ENCODE assay signal across 8 mouse cellular contexts in genomic region chr11:6066176-6066575, GRCm38 (mm10). TPM values are rescaled to one million over a fixed set of nuclear protein-coding genes. Genes with fewer than 3 reads are reported as not detected.
DNase-seq lines count a peak whose midpoint lies in the region; ATAC-seq and TF ChIP-seq lines count a peak whose summit lies in the region.

Gene Camk2b, minus strand, starts transcription at chr11:6066362.

- H3K4me1 ChIP-seq in kidney, embryonic 15.5 days, result peaks cover 25% of the 10 kb centered on the region
- peaks cover 5% of the 10 kb centered on the region; the same call in 1 of the 2 replicates for H3K4me1 ChIP-seq in limb, embryonic 14.5 days (ENCODE audit: control insufficient read depth, insufficient read depth, low read length)

- H3K36me3 ChIP-seq in kidney, embryonic 15.5 days, result no peaks in the 10 kb centered on the region
- H3K36me3 ChIP-seq in limb, embryonic 14.5 days (ENCODE audit: control insufficient read depth, insufficient read depth, low read length), result no peaks in the 10 kb centered on the region

- H3K4me2 ChIP-seq in kidney, embryonic 15.5 days, result peak within 1 kb of the TSS; percentile 99
- H3K4me2 ChIP-seq in limb, embryonic 14.5 days (replicated peaks; ENCODE audit: low read depth, low read length, severe bottlenecking), result peak within 1 kb of the TSS; percentile 94

- TF ChIP-seq POLR2A in limb, embryonic 14.5 days (IDR thresholded peaks at IDR 0.05; ENCODE audit: borderline replicate concordance, extremely low read depth, insufficient read depth, insufficient read length), result no peak

- H3K9me3 ChIP-seq in kidney, embryonic 15.5 days (replicated peaks), result no peaks in the 10 kb centered on the region
- no peaks in the 10 kb centered on the region for H3K9me3 ChIP-seq in limb, embryonic 14.5 days (ENCODE audit: control insufficient read depth, low read length)

- H3K4me3 ChIP-seq in kidney, embryonic 15.5 days (replicated peaks), result peak within 1 kb of the TSS; percentile 61
- peak within 1 kb of the TSS; percentile 55 for H3K4me3 ChIP-seq in limb, embryonic 14.5 days (replicated peaks; ENCODE audit: low read length)

- ATAC-seq in kidney, embryonic 15.5 days (replicated peaks; ENCODE audit: low FRiP score), result no peak
- no peak for ATAC-seq in limb, embryonic 14.5 days (ENCODE audit: low FRiP score, low read depth)

- DNase-seq in kidney, adult 9 months, result no peak
- DNase-seq in brain, adult 2 months (ENCODE audit: low read depth, low spot score), result peak; percentile 67
- no peak for DNase-seq in gastrocnemius, postnatal 4 days (ENCODE audit: low spot score in 2 of 2)
- DNase-seq in limb, embryonic 14.5 days (ENCODE audit: low spot score), result no peak
- no peak for DNase-seq in embryo, embryonic 11 days
- no peak for DNase-seq in frontal cortex, postnatal 36 days (ENCODE audit: low spot score in 2 of 2)
- no peak for DNase-seq in cerebellum, adult 11-12 months

- H3K27me3 ChIP-seq in kidney, embryonic 15.5 days, result peaks cover 88% of the 10 kb centered on the region
- H3K27me3 ChIP-seq in limb, embryonic 14.5 days (ENCODE audit: control insufficient read depth, insufficient read depth, low read length), result peaks cover 78% of the 10 kb centered on the region

- 7% methylated on average over 6 of the region's 6 CpGs for WGBS in kidney, embryonic 15.5 days
- WGBS in limb, embryonic 14.5 days, result 21% methylated on average over 6 of the region's 6 CpGs

- no peak within 1 kb of the TSS for H3K27ac ChIP-seq in kidney, embryonic 15.5 days
- H3K27ac ChIP-seq in limb, embryonic 14.5 days (replicated peaks; ENCODE audit: low read depth, low read length), result no peak within 1 kb of the TSS

- peak within 1 kb of the TSS; percentile 43 for H3K9ac ChIP-seq in kidney, embryonic 15.5 days
- H3K9ac ChIP-seq in limb, embryonic 14.5 days (ENCODE audit: low read depth, low read length, severe bottlenecking), result peak within 1 kb of the TSS; percentile 44; the same call in 1 of the 2 replicates

RNA-seq across cellular contexts. Expression of gene Camk2b, which starts in this region (rescaled TPM):
- 4.3 and 4.5 TPM in 2 replicates for polyA plus RNA-seq in kidney, embryonic 15.5 days (2015; fragmentation: Nextera tagmentation; extraction: Ambion mirVana)
- 100 to 1,000 TPM; 190 to 199 TPM for total RNA-seq in gastrocnemius, postnatal 4 days (2021)
- 3.1 and 3.5 TPM in 2 replicates for polyA plus RNA-seq in limb, embryonic 14.5 days (2012; rRNA removed)
- polyA plus RNA-seq in limb, embryonic 14.5 days (2014; fragmentation: Nextera tagmentation; extraction: Ambion mirVana), result 1.5 TPM in 2 replicates
